Mouse (Mus musculus): ENCODE results near the gene Mcf2l. TPM values are rescaled to one million over a fixed set of nuclear protein-coding genes. Genes with fewer than 3 reads are reported as not detected.

The Mcf2l gene
- polyA plus RNA-seq, 1 experiment from 2014 or later: 163 TPM

DNA sequence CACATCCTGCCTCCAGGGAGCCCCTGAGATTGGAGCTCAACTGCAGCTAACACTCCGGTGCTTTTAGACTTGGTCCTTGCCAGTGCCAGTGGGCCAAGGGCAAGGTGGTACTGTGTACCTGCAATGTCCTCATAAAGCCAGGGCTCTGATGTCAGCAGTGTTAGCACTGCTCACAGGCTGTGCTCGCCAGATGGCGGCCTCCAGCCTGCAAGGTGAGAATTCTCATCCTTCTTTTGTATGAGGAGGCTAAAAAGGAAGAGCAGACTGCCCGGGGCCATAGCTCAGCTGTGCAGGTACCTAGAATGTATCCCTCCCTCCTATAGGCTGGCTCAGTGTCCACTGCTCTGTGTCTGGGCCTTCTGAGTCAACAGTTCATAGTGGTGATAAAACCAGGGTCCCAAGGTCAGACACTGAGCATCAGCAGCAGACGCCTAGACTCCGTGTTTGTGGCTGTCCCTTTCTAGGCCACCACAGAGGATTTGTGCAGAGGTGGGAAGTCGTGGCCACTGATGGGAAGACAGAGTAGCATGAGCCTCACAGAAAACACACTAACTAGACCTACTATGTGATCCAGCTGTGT is 77.5 kb downstream of the Mcf2l start:
- WGBS: 84% methylated on average over 7 of the region's 7 CpGs
- Histone ChIP-seq H3K36me3 (ENCODE audit: control insufficient read depth, insufficient read depth) (0 out of 2 replicates have a peak, but pooled peaks cover 2% of the 10 kb centered on the region), H3K27me3 (replicated peaks; ENCODE audit: control insufficient read depth, insufficient read depth, low read length) (no peaks in the 10 kb centered on the region), H3K4me1 (replicated peaks; ENCODE audit: control insufficient read depth, insufficient read depth, low read length) (peaks cover 35% of the 10 kb centered on the region), H3K4me3 (replicated peaks; ENCODE audit: low read length) (no peak overlapping the region), H3K27ac (ENCODE audit: low read length) (no peak overlapping the region), H3K4me2 (ENCODE audit: low read length) (no peak overlapping the region; the same call in 1 of the 2 replicates), H3K9me3 (ENCODE audit: control insufficient read depth, low read length) (no peaks in the 10 kb centered on the region), H3K9ac (replicated peaks; ENCODE audit: low read depth, low read length) (no peak overlapping the region)
- ATAC-seq: no peak

DNA sequence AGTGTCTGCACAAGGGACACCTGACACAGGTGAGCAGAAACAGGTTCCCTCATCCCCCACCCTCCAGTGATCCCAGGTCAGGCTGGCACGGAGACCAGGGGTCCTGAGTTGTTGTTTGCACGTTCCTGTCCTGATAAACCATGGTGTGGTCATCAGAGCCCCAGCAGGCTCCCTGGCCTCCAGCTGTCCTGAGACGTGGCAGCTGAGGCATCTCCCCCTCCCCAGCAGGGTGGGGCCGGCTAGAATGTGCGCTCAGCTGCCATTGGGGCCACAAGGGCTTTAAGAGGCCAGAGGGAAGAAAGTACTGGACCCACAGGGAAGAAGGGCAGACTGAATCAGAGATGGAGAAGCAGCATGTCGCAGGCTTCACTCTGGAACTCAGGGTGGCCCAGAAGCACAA is 79.1 kb downstream of the Mcf2l start:
- Histone ChIP-seq H3K9ac (replicated peaks; ENCODE audit: low read depth, low read length) (no peak overlapping the region), H3K36me3 (ENCODE audit: control insufficient read depth, insufficient read depth) (0 out of 2 replicates have a peak, but pooled peaks cover 2% of the 10 kb centered on the region), H3K4me3 (replicated peaks; ENCODE audit: low read length) (no peak overlapping the region), H3K9me3 (ENCODE audit: control insufficient read depth, low read length) (no peaks in the 10 kb centered on the region), H3K27ac (ENCODE audit: low read length) (no peak overlapping the region), H3K27me3 (replicated peaks; ENCODE audit: control insufficient read depth, insufficient read depth, low read length) (no peaks in the 10 kb centered on the region), H3K4me1 (replicated peaks; ENCODE audit: control insufficient read depth, insufficient read depth, low read length) (peaks cover 38% of the 10 kb centered on the region), H3K4me2 (ENCODE audit: low read length) (no peak overlapping the region)
- ATAC-seq: no peak
- WGBS: 68% methylated on average over 6 of the region's 6 CpGs

DNA sequence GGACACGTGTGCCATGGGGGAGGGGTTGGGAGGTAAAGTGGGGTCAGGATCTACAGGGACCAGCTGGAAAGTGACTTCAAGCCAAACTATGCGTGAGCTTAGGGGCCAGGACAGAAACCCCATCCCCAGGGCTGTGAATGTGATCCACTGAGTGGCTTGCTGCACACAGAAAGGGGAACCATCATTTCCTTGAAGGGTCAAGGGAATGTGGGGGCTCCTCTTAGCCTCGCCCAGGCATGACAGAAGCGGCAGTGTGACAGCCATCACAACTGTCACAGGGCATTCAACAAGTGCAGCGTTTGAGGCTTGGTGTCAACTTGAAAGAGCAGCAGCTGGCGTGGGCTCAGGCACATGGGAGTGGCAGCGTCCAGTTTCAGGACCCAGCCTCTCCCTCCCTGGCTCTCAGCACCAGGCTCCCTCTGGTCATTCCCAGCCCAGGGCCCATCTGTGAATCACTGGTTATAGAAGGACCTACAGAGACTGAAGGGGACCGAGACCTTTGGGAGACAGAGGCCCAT is 81.8 kb downstream of the Mcf2l start:
- ATAC-seq: no peak
- 89% methylated on average over 8 of the region's 8 CpGs for WGBS
- H3K4me1 ChIP-seq (replicated peaks; ENCODE audit: control insufficient read depth, insufficient read depth, low read length): peaks cover 27% of the 10 kb centered on the region

DNA sequence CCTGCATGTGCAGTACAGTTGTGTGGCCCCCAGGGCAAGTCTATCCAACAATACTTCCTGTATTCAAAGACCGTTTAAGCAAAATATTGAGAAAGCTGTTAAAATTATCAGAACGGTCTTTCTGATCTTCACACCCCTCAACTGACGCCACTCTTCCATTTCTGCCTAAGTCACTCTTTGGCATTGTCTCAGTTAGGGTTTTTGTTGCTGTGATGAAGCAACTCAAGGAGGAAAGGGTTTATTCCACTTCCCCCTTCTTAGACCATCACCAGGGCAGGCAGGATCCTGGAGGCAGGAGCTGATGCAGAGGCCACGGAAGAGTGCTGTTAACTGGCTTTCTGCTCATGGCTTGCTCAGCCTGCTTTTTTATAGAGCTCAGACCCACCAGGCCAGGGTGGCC is 82.3 kb downstream of the Mcf2l start:
- ATAC-seq: no peak
- 92% methylated on average over 4 of the region's 4 CpGs for WGBS

More for the DNA sequence above, 81.8 kb downstream of the Mcf2l start:
- Histone ChIP-seq H3K9ac (replicated peaks; ENCODE audit: low read depth, low read length) (no peak overlapping the region), H3K36me3 (ENCODE audit: control insufficient read depth, insufficient read depth) (0 out of 2 replicates have a peak, but pooled peaks cover 2% of the 10 kb centered on the region), H3K4me3 (replicated peaks; ENCODE audit: low read length) (no peak overlapping the region), H3K27ac (ENCODE audit: low read length) (no peak overlapping the region), H3K4me2 (ENCODE audit: low read length) (no peak overlapping the region), H3K27me3 (replicated peaks; ENCODE audit: control insufficient read depth, insufficient read depth, low read length) (no peaks in the 10 kb centered on the region), H3K9me3 (ENCODE audit: control insufficient read depth, low read length) (no peaks in the 10 kb centered on the region)

DNA sequence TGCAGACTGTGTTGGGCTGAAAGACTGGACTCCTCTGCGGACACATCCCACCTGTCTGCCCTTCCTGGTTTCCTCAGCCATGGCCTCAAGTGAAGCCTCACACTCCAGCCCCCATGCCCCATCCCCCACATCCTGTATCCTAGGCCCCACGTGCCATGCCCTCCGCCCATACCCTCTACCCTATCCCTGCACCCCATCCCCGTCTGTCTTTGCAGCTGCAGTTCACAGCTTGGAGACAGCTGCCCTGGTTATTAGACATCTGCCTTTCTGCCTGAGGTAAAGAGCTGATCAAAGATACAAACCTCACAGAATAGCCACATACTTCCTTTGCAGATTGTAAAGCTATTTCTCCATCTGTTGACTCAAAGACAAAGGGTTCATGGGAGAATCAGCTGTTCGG is 83.3 kb downstream of the Mcf2l start:
- WGBS: 65% methylated on average over 5 of the region's 5 CpGs
- Histone ChIP-seq H3K27me3 (replicated peaks; ENCODE audit: control insufficient read depth, insufficient read depth, low read length) (no peaks in the 10 kb centered on the region), H3K4me1 (replicated peaks; ENCODE audit: control insufficient read depth, insufficient read depth, low read length) (peaks cover 16% of the 10 kb centered on the region), H3K4me2 (ENCODE audit: low read length) (no peak overlapping the region), H3K9ac (replicated peaks; ENCODE audit: low read depth, low read length) (no peak overlapping the region), H3K36me3 (ENCODE audit: control insufficient read depth, insufficient read depth) (0 out of 2 replicates have a peak, but pooled peaks cover 2% of the 10 kb centered on the region), H3K9me3 (ENCODE audit: control insufficient read depth, low read length) (no peaks in the 10 kb centered on the region), H3K27ac (ENCODE audit: low read length) (no peak overlapping the region), H3K4me3 (replicated peaks; ENCODE audit: low read length) (no peak overlapping the region)
- no peak for ATAC-seq

More for the DNA sequence above, 82.3 kb downstream of the Mcf2l start:
- Histone ChIP-seq H3K27ac (ENCODE audit: low read length) (no peak overlapping the region), H3K36me3 (ENCODE audit: control insufficient read depth, insufficient read depth) (0 out of 2 replicates have a peak, but pooled peaks cover 2% of the 10 kb centered on the region), H3K4me2 (ENCODE audit: low read length) (no peak overlapping the region), H3K9ac (replicated peaks; ENCODE audit: low read depth, low read length) (no peak overlapping the region), H3K9me3 (ENCODE audit: control insufficient read depth, low read length) (no peaks in the 10 kb centered on the region), H3K4me3 (replicated peaks; ENCODE audit: low read length) (no peak overlapping the region), H3K4me1 (replicated peaks; ENCODE audit: control insufficient read depth, insufficient read depth, low read length) (peaks cover 22% of the 10 kb centered on the region), H3K27me3 (replicated peaks; ENCODE audit: control insufficient read depth, insufficient read depth, low read length) (no peaks in the 10 kb centered on the region)

DNA sequence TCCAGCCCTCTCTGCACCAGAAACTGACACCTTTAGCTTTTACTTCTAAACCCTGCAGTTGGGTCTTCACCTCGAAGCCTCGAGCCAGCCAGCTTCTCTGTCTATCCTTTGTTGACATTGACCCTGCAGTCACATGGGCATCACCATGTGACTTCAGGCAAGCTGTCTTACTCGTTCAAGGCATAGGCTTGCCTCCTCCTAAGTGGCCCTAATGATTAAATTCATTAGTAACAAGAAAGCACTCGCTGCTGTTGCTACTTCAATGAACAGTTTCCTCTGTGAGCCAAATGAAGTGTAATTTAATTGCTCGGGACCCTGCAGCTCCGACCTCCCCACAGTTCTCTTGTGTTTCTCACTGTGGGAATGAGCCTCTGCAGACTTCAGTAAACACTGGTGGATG is 83.8 kb downstream of the Mcf2l start:
- 7% methylated on average over 6 of the region's 6 CpGs for WGBS
- Histone ChIP-seq H3K4me2 (ENCODE audit: low read length) (no peak overlapping the region), H3K4me3 (replicated peaks; ENCODE audit: low read length) (no peak overlapping the region), H3K27ac (ENCODE audit: low read length) (no peak overlapping the region), H3K9me3 (ENCODE audit: control insufficient read depth, low read length) (no peaks in the 10 kb centered on the region), H3K4me1 (replicated peaks; ENCODE audit: control insufficient read depth, insufficient read depth, low read length) (peaks cover 16% of the 10 kb centered on the region), H3K36me3 (ENCODE audit: control insufficient read depth, insufficient read depth) (0 out of 2 replicates have a peak, but pooled peaks cover 2% of the 10 kb centered on the region), H3K27me3 (replicated peaks; ENCODE audit: control insufficient read depth, insufficient read depth, low read length) (no peaks in the 10 kb centered on the region), H3K9ac (replicated peaks; ENCODE audit: low read depth, low read length) (no peak overlapping the region)
- peak; percentile 21; the same call in 1 of the 2 replicates for ATAC-seq

DNA sequence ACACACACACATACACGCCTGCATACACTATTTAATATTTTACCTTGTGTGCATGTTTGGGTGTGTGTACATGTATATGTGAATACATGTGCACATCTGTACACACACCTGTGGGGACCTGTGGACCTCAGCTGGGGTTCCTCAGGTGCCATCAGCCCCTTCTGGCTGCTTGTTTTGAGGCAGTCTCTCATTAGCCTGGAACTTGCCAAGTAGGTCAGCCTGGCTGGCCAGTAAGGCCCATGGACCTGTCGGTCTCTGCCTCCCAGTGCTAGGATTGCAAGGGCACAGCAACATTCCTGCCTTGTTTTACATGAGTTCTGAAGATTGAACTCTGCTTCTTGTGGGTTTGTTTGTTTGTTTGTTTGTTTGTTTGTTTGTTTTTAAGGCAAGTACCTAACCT is 87.0 kb downstream of the Mcf2l start:
- H3K9me3 ChIP-seq (ENCODE audit: control insufficient read depth, low read length): no peaks in the 10 kb centered on the region
- 85% methylated on average over 2 of the region's 2 CpGs for WGBS

DNA sequence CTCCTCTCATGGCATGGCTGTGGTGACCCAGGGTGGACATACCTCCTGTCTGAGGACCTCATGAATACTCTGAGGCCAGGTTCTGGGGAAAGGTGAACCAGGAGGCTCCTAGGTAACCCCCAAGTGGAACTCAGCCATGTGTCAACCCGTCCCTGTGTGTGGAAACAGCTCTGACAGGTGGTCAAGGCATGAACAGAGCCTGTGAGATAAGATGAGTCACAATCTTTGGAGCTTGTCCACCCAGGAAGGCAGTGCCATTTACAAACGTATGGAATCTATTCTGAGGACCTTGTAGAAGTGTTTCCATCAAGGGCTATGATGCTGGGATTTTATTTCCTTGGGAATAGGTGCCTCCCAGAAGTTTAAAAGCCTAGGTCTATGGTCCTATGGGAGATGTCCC is 87.6 kb downstream of the Mcf2l start:
- peaks cover 25% of the 10 kb centered on the region for H3K4me1 ChIP-seq (replicated peaks; ENCODE audit: control insufficient read depth, insufficient read depth, low read length)
- no peak overlapping the region for H3K4me3 ChIP-seq (replicated peaks; ENCODE audit: low read length)
- H3K27ac ChIP-seq (ENCODE audit: low read length): no peak overlapping the region
- H3K36me3 ChIP-seq (ENCODE audit: control insufficient read depth, insufficient read depth): peaks cover 18% of the 10 kb centered on the region
- H3K4me2 ChIP-seq (ENCODE audit: low read length): no peak overlapping the region
- WGBS: 68% methylated on average over 2 of the region's 2 CpGs
- ATAC-seq: no peak
- H3K27me3 ChIP-seq (replicated peaks; ENCODE audit: control insufficient read depth, insufficient read depth, low read length): no peaks in the 10 kb centered on the region
- H3K9ac ChIP-seq (replicated peaks; ENCODE audit: low read depth, low read length): no peak overlapping the region
- no peaks in the 10 kb centered on the region for H3K9me3 ChIP-seq (ENCODE audit: control insufficient read depth, low read length)

More for the DNA sequence above, 87.0 kb downstream of the Mcf2l start:
- Histone ChIP-seq H3K4me1 (replicated peaks; ENCODE audit: control insufficient read depth, insufficient read depth, low read length) (peaks cover 25% of the 10 kb centered on the region), H3K27me3 (replicated peaks; ENCODE audit: control insufficient read depth, insufficient read depth, low read length) (no peaks in the 10 kb centered on the region), H3K4me2 (ENCODE audit: low read length) (no peak overlapping the region), H3K27ac (ENCODE audit: low read length) (no peak overlapping the region), H3K36me3 (ENCODE audit: control insufficient read depth, insufficient read depth) (peaks cover 12% of the 10 kb centered on the region), H3K9ac (replicated peaks; ENCODE audit: low read depth, low read length) (no peak overlapping the region), H3K4me3 (replicated peaks; ENCODE audit: low read length) (no peak overlapping the region)
- no peak for ATAC-seq

DNA sequence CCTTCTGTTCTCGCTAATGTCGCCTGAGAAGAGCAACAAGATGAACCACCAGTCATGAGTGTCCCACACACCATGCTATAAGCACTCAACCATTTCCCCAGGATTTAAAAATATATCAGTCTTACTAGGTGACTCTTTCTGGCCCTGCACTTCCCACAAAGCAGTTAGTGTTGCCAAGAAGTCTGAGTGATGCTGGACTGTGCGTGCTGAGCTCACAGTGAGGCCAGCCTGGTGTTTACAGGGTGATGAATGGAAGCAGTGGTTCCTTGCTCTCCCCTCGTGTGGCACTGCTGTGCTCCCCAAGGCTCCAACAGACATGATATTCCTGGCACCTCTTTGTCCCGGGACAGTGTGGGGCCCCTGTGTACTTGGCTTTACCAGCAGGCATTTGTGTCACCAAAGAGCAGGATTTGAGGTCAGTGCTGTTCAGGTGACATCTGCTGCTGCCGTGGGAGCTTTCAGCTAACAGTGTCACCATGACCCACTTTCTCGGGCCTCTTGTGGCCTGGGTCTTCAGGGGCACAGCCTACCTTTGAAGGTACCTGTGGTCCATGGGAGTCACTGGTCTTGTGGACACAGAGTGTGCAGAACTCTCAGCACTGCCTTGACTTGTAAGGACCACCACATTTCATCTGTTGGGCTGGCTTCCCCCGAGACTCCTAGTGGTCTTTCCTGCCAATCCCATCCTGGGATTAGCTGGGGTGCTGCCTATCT is 88.4 kb downstream of the Mcf2l start:
- ATAC-seq: no peak
- Histone ChIP-seq H3K27me3 (replicated peaks; ENCODE audit: control insufficient read depth, insufficient read depth, low read length) (no peaks in the 10 kb centered on the region), H3K36me3 (ENCODE audit: control insufficient read depth, insufficient read depth) (peaks cover 18% of the 10 kb centered on the region), H3K4me2 (ENCODE audit: low read length) (no peak overlapping the region), H3K4me3 (replicated peaks; ENCODE audit: low read length) (no peak overlapping the region), H3K9me3 (ENCODE audit: control insufficient read depth, low read length) (no peaks in the 10 kb centered on the region), H3K27ac (ENCODE audit: low read length) (no peak overlapping the region), H3K9ac (replicated peaks; ENCODE audit: low read depth, low read length) (no peak overlapping the region), H3K4me1 (replicated peaks; ENCODE audit: control insufficient read depth, insufficient read depth, low read length) (peaks cover 22% of the 10 kb centered on the region)
- WGBS: 65% methylated on average over 8 of the region's 8 CpGs

Measured in forebrain, embryonic 16.5 days (tissue).